Mouse (Mus musculus): ENCODE measurements around the gene Gpatch2l. TPM values are rescaled to one million over a fixed set of nuclear protein-coding genes. Genes with fewer than 3 reads are reported as not detected.

The Gpatch2l gene
- 10 to 100 TPM; 31.9 to 37.3 (median 32.8) TPM for total RNA-seq (2022)

- DNase-seq (ENCODE audit: low spot score in 2 of 2) = peak; percentile 94
Observed at GRCm38 (mm10) chr12:86241604-86242536, at the start of gene Gpatch2l. Gene Gpatch2l, plus strand, starts transcription at chr12:86241858.

GRCm38 (mm10) chr12:86192036-86192449 is 49.6 kb upstream of the Gpatch2l start:
- DNase-seq (ENCODE audit: low spot score in 2 of 2) = no peak

- no peak for DNase-seq (ENCODE audit: low spot score in 2 of 2)
Observed at GRCm38 (mm10) chr12:86196944-86197343, 44.7 kb upstream of the Gpatch2l start.

- no peak for DNase-seq (ENCODE audit: low spot score in 2 of 2)
Observed at GRCm38 (mm10) chr12:86203443-86204057, 38.1 kb upstream of the Gpatch2l start.

- DNase-seq (ENCODE audit: low spot score in 2 of 2) = no peak
Observed at GRCm38 (mm10) chr12:86211099-86211520, 30.5 kb upstream of the Gpatch2l start.

GRCm38 (mm10) chr12:86212693-86213470 is 28.8 kb upstream of the Gpatch2l start:
- DNase-seq (ENCODE audit: low spot score in 2 of 2) = no peak

- no peak for DNase-seq (ENCODE audit: low spot score in 2 of 2)
Observed at GRCm38 (mm10) chr12:86214201-86214600, 27.5 kb upstream of the Gpatch2l start.

- no peak for DNase-seq (ENCODE audit: low spot score in 2 of 2)
Observed at GRCm38 (mm10) chr12:86216687-86217421, 24.8 kb upstream of the Gpatch2l start.

GRCm38 (mm10) chr12:86220200-86221021 is 21.2 kb upstream of the Gpatch2l start:
- no peak for DNase-seq (ENCODE audit: low spot score in 2 of 2)

- DNase-seq (ENCODE audit: low spot score in 2 of 2) = no peak
Observed at GRCm38 (mm10) chr12:86221074-86221703, 20.5 kb upstream of the Gpatch2l start.

GRCm38 (mm10) chr12:86234295-86234694 is 7.4 kb upstream of the Gpatch2l start:
- no peak for DNase-seq (ENCODE audit: low spot score in 2 of 2)

- DNase-seq (ENCODE audit: low spot score in 2 of 2) = no peak
Observed at GRCm38 (mm10) chr12:86238736-86239135, 2.9 kb upstream of the Gpatch2l start.

- no peak for DNase-seq (ENCODE audit: low spot score in 2 of 2)
Observed at GRCm38 (mm10) chr12:86242563-86242962, 905 bp downstream of the Gpatch2l start.

- DNase-seq (ENCODE audit: low spot score in 2 of 2) = no peak
Observed at GRCm38 (mm10) chr12:86243936-86244335, 2.3 kb downstream of the Gpatch2l start.

GRCm38 (mm10) chr12:86250183-86250582 is 8.5 kb downstream of the Gpatch2l start:
- no peak for DNase-seq (ENCODE audit: low spot score in 2 of 2)

- DNase-seq (ENCODE audit: low spot score in 2 of 2) = no peak
Observed at GRCm38 (mm10) chr12:86254910-86255309, 13.3 kb downstream of the Gpatch2l start.

- DNase-seq (ENCODE audit: low spot score in 2 of 2) = no peak
Observed at GRCm38 (mm10) chr12:86271626-86272025, 30.0 kb downstream of the Gpatch2l start.

GRCm38 (mm10) chr12:86274246-86274645 is 32.6 kb downstream of the Gpatch2l start:
- no peak for DNase-seq (ENCODE audit: low spot score in 2 of 2)

- no peak for DNase-seq (ENCODE audit: low spot score in 2 of 2)
Observed at GRCm38 (mm10) chr12:86275731-86276130, 34.1 kb downstream of the Gpatch2l start.

GRCm38 (mm10) chr12:86276463-86276862 is 34.8 kb downstream of the Gpatch2l start:
- no peak for DNase-seq (ENCODE audit: low spot score in 2 of 2)
